Mouse (Mus musculus) limb, embryonic 11.5 days (tissue): ENCODE data around the gene Hes2. TPM values are rescaled to one million over a fixed set of nuclear protein-coding genes. Genes with fewer than 3 reads are reported as not detected.

Source experiments
- ATAC-seq: fragments of 200-750 bp; cut with Nextera tagmentation; 2 replicates; pipeline ENCODE4 v1.8.0; 2017; ENCODE audit warnings: low read depth; ENCODE audit not compliant: insufficient number of reproducible peaks, low FRiP score, low TSS enrichment
- DNase-seq: peaks from one replicate; pipeline ENCODE4 v3.0.0-alpha.2; 2015; ENCODE audit warnings: low spot score
- H3K27ac ChIP-seq: fragments of 300-500 bp; sonication (generic); replicated peaks from 2 replicates; pipeline ENCODE4 v1.5.1; 2014; ENCODE audit warnings: low read depth, mild to moderate bottlenecking, low read length
- H3K27me3 ChIP-seq: fragments of 300-500 bp; sonication (generic); 2 replicates; pipeline ENCODE4 v1.6.1; 2014; ENCODE audit warnings: mild to moderate bottlenecking, low read length, mixed read lengths; ENCODE audit not compliant: control insufficient read depth, insufficient read depth
- H3K36me3 ChIP-seq: fragments of 300-500 bp; sonication (generic); 2 replicates; pipeline ENCODE4 v1.6.1; 2014; ENCODE audit warnings: mild to moderate bottlenecking, low read length, moderate library complexity, mixed read lengths; ENCODE audit not compliant: control insufficient read depth, insufficient read depth
- H3K4me1 ChIP-seq: fragments of 300-500 bp; sonication (generic); 2 replicates; pipeline ENCODE4 v1.6.1; 2014; ENCODE audit warnings: low read length, mixed read lengths; ENCODE audit not compliant: control insufficient read depth, insufficient read depth
- H3K4me2 ChIP-seq: fragments of 300-500 bp; sonication (generic); 2 replicates; pipeline ENCODE4 v1.6.1; 2014; ENCODE audit warnings: low read depth, mild to moderate bottlenecking, moderate library complexity; ENCODE audit not compliant: severe bottlenecking
- H3K4me3 ChIP-seq: fragments of 300-500 bp; sonication (generic); 2 replicates; pipeline ENCODE4 v1.5.1; 2014; ENCODE audit warnings: low read depth, low read length
- H3K9ac ChIP-seq: fragments of 300-500 bp; sonication (generic); 2 replicates; pipeline ENCODE4 v1.6.1; 2014; ENCODE audit warnings: mild to moderate bottlenecking, low read length
- H3K9me3 ChIP-seq: fragments of 300-500 bp; sonication (generic); 2 replicates; pipeline ENCODE4 v1.6.1; 2016; ENCODE audit warnings: low read length; ENCODE audit not compliant: control insufficient read depth
- WGBS: fragments of 180-500 bp; shearing (Covaris S2); extraction: QIAGEN DNeasy Blood & Tissue Kit; methylation state at CpG from one replicate; pipeline ENCODE4 v1.1.7; 2014; 5-methylcytosine and 5-hydroxymethylcytosine counted together
- polyA plus RNA-seq: library from polyadenylated mRNA; unstranded; fragments of >200 nt; fragmentation: Nextera tagmentation; extraction: Ambion mirVana; gene quantifications from 2 replicates; pipeline ENCODE4 v1.2.1, GENCODE M21; 2014

The Hes2 gene
- polyA plus RNA-seq, 1 experiment from 2014 or later = not detected

DNA sequence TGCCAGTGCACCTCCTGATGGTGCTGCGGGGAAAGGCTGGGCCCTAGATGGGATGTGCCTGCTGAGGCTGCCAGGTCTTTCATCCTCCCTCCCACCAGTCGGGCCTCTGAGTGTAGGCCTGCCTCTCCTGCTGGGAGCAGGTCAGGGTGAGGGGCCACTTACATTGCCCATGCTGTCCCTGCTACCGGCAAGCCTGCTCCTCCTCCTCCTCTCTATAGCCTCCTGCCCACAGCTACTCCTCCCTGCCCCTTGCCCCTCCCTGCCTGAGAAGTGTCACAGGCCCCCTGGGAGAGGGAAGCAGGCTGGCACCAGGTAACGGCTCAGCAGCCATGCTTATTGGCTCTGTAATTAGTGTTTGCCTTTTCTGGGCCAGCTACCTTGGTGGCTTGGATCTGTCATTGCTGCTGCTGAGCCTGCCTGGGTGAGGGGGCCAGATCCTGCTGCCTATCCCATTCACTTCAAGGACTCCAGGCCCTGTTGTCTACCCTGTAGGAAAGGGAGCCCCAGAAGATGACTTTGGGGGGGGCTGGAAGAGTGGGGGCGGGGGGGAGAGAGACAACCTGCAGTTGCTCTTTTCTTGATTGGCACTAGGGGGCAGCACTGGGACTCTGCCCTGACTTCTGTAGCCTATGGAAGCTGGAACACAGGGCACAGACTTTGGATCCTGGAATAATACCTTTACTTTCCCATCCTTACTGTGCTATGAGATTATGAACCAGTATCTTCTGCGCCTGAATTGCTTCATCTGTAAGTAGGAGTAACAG is 22.4 kb upstream of the Hes2 start:
- H3K27ac ChIP-seq = no peak overlapping the region
- ATAC-seq (no peak), DNase-seq (peak; percentile 60)
- 27% methylated on average over 6 of the region's 6 CpGs for WGBS
- no peaks in the 10 kb centered on the region for H3K9me3 ChIP-seq
- peaks cover 40% of the 10 kb centered on the region for H3K27me3 ChIP-seq
- H3K4me2 ChIP-seq = no peak overlapping the region
- H3K36me3 ChIP-seq = no peaks in the 10 kb centered on the region
- H3K9ac ChIP-seq = no peak overlapping the region
- no peak overlapping the region for H3K4me3 ChIP-seq
- H3K4me1 ChIP-seq = peaks cover 12% of the 10 kb centered on the region

DNA sequence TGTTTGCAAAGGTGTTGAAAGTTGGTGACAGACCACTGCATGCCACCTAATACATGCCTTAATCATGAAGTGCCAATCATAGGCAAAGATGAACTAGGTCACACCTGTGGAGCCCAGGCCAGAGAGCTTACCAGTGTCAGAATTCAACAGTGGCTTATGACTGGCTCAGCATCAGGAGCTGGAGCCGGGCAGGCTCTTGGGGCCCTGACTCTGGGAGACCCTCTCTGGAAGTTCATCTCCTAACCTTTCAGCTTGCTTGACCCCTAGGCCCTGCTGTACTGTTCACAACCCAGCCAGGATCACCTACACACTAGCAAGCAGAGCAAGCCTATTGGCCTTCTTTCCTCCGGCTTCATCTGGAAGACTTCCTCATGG is 21.8 kb upstream of the Hes2 start:
- peaks cover 36% of the 10 kb centered on the region for H3K27me3 ChIP-seq
- no peak overlapping the region for H3K4me3 ChIP-seq
- H3K4me2 ChIP-seq = no peak overlapping the region
- no peaks in the 10 kb centered on the region for H3K36me3 ChIP-seq
- H3K27ac ChIP-seq = no peak overlapping the region
- H3K4me1 ChIP-seq = peaks cover 9% of the 10 kb centered on the region; the same call in 1 of the 2 replicates
- no peaks in the 10 kb centered on the region for H3K9me3 ChIP-seq
- DNase-seq (no peak), ATAC-seq (no peak)
- H3K9ac ChIP-seq = no peak overlapping the region
- 94% methylated on average over 2 of the region's 2 CpGs for WGBS

DNA sequence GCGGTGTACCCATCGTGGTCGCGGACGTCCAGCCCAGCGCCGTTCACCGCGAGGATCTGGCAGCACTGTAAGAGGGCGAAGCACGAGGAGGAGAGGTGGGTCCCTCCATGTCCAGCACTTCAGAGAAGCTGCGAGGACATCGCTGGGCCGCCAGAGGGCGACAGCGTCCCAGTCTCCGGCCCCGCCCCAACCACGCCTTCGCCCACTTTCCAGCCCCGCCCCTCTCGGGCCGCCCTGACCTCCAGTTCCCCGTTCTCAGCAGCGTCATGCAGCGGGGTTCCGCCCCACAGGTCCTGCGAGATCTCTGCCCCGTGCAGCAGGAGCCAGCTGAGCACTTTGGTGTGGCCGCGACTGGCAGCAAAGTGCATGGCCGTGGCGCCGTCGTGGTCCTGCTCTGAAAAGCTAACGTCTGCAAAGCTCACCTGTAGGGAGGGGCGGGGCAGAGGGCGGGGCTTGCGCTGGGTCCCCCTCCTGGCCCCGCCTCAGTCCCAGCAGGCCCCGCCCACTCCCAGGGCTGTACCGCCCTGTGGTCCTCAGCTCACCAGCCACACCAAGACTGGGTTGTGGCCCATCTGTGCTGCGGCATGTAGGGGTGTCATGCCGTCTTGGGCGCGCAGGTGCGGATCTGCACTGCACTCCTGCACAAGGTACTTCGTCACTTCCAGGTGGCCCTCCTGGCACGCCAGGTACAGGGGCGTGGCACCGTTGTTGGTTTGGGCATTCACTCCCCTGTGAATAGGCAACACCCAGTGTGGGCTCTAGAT is 20.0 kb upstream of the Hes2 start:
- Histone ChIP-seq H3K36me3 (no peaks in the 10 kb centered on the region), H3K27me3 (peaks cover 19% of the 10 kb centered on the region), H3K9ac (no peak overlapping the region), H3K4me2 (peak overlapping the region; percentile 34), H3K4me1 (no peaks in the 10 kb centered on the region), H3K4me3 (peak overlapping the region; percentile 32), H3K27ac (no peak overlapping the region), H3K9me3 (no peaks in the 10 kb centered on the region)
- 4% methylated on average over 49 of the region's 51 CpGs for WGBS
- DNase-seq = peak; percentile 89
- ATAC-seq = peak; percentile 84

DNA sequence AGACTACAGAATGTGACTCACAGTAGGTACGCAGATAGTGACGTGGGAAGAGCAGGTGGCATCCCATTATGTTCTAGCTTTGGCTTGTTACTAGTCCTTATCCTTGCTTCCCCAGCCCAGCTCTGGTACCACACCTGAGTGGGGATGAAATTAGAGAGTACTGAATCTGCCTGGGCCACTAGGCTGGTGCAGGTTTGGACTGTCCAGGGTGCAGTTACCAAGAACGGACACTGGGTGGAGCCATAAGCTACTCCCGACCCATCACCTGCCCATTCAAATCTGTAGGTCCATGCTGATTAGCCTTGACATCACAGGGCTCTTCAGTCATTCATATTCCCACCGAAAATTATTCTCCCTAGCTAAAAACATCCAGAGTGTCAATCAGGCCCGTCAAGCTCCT is 18.2 kb upstream of the Hes2 start:
- WGBS = 29% methylated on average over 6 of the region's 6 CpGs
- DNase-seq = peak; percentile 67
- peaks cover 10% of the 10 kb centered on the region; the same call in 1 of the 2 replicates for H3K27me3 ChIP-seq

DNA sequence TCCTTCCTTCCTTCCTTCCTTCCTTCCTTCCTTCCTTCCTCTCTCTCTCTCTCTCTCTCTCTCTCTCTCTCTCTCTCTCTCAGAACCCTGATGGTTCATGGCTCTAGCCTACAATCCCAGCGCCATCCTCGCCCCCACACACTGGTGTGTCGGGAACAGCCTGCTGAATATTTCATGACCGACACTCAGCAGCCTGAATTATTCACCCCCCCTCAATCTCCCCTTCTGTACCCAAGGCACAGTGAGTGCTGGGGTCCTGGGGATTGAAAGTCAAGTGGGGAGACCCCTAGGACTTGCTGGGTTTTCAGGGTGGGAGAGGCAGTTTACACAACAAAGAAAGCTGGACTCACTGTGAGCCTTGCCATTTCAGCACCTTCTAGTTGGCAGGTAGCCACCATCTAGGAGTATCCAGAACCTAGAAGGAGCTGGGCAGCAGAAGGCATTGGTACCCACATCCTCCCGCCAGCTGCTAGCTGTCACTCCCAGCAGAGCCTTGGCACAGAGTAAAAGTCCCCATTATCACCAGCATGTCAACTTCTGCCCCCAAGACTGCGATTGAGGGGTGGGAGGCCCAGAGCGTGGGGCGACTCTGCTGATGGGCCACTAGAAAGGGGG is 17.0 kb upstream of the Hes2 start:
- H3K4me1 ChIP-seq = no peaks in the 10 kb centered on the region
- 72% methylated on average over 8 of the region's 8 CpGs for WGBS
- no peak overlapping the region for H3K4me2 ChIP-seq
- no peak overlapping the region for H3K9ac ChIP-seq
- ATAC-seq (no peak), DNase-seq (no peak)
- no peak overlapping the region for H3K4me3 ChIP-seq
- peaks cover 8% of the 10 kb centered on the region; the same call in 1 of the 2 replicates for H3K27me3 ChIP-seq
- no peaks in the 10 kb centered on the region for H3K9me3 ChIP-seq
- H3K36me3 ChIP-seq = no peaks in the 10 kb centered on the region
- no peak overlapping the region for H3K27ac ChIP-seq

More for the DNA sequence above, 18.2 kb upstream of the Hes2 start:
- H3K4me3 ChIP-seq = no peak overlapping the region
- no peak overlapping the region for H3K27ac ChIP-seq
- H3K9ac ChIP-seq = no peak overlapping the region
- H3K4me1 ChIP-seq = no peaks in the 10 kb centered on the region
- H3K9me3 ChIP-seq = no peaks in the 10 kb centered on the region
- no peak for ATAC-seq
- H3K36me3 ChIP-seq = no peaks in the 10 kb centered on the region
- no peak overlapping the region for H3K4me2 ChIP-seq

DNA sequence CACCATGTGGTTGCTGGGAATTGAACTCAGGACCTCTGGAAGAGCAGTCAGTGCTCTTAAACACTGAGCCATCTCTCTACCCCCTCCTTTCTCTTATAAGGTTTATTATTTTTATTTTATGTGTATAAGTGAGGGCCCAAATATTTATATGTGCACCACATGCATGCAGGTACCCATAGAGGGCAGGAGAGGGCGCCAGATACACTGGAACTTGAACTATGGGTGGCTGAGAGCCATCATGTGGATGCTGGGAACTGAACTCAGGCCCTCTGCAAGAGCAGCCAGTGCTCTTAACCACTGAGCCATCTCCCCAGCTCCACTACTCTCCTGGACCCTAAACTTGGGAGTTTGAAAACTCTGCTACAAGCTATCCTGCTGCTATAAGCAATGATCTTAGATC is 15.0 kb upstream of the Hes2 start:
- H3K27ac ChIP-seq = no peak overlapping the region
- no peak overlapping the region for H3K9ac ChIP-seq
- no peaks in the 10 kb centered on the region for H3K36me3 ChIP-seq
- WGBS = 28% methylated on average over 1 of the region's 1 CpGs
- no peak for ATAC-seq
- H3K4me3 ChIP-seq = no peak overlapping the region
- H3K4me1 ChIP-seq = no peaks in the 10 kb centered on the region
- H3K9me3 ChIP-seq = no peaks in the 10 kb centered on the region
- H3K4me2 ChIP-seq = no peak overlapping the region
- H3K27me3 ChIP-seq = peaks cover 8% of the 10 kb centered on the region; the same call in 1 of the 2 replicates
- DNase-seq = no peak

DNA sequence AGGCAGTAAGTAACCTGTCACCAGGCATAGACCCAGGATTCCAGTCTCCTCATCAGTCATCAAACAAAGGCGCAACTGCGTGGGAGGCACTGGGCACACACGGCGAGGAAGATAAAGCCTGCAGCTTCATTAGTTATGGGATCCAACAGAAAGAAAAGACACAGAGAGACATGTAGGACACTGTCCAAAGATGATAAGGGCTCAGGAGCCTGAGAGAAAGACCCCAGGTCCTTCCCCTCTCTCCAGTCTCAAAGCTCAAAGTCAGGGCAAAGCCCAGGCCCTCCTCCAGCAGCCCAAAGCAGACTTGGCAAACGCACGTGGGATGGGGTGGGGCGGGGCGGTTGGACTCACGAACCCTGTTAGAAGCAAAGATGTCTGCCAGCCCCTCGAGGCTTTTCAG is 13.2 kb upstream of the Hes2 start:
- no peaks in the 10 kb centered on the region for H3K4me1 ChIP-seq
- peaks cover 14% of the 10 kb centered on the region for H3K27me3 ChIP-seq
- DNase-seq = no peak
- no peaks in the 10 kb centered on the region for H3K9me3 ChIP-seq
- no peaks in the 10 kb centered on the region for H3K36me3 ChIP-seq
- no peak overlapping the region for H3K27ac ChIP-seq
- no peak overlapping the region for H3K4me2 ChIP-seq
- ATAC-seq = no peak
- H3K9ac ChIP-seq = no peak overlapping the region
- H3K4me3 ChIP-seq = no peak overlapping the region
- 72% methylated on average over 10 of the region's 10 CpGs for WGBS

DNA sequence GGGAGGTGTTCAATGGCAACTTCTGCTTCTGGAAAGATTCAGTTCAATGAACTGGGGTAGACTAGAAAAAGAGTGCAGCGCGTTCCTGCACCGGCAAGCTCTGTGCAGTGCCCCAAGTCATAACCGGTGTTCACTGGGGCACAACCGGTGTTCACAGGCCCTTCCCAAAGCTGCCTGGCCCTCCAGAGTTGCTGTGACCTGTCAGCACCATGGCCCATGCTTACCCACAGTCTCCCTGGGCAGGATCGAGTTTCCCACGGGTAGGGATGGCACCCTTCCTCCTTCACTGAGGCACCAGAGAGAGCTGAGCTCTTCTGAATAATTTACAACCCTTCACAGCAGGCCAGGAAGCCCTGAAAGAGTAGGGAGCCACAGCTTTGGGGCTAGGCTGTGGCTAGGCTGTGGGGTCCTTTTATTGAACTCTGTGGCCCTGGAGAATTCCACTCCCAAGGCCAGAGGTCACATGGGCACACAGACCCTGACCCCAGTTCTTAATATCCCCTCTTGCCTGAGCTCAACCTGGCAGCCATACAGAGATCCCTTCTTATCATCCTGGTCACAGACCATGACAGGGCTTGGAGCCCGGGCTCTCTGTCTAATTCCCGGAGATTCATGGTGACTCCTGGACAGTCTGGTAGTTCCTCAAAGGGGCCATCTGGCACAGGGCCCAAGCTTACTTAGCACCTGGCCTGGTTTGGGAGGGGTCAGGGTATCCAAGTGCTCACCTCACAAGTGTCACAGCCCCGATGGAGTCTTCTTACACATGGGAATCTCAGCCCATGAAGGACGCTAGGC is 12.4 kb upstream of the Hes2 start:
- H3K4me2 ChIP-seq = no peak overlapping the region
- WGBS = 52% methylated on average over 11 of the region's 11 CpGs
- no peak for ATAC-seq

More for the DNA sequence above, 12.4 kb upstream of the Hes2 start:
- H3K27me3 ChIP-seq = peaks cover 19% of the 10 kb centered on the region
- no peaks in the 10 kb centered on the region for H3K9me3 ChIP-seq
- H3K27ac ChIP-seq = no peak overlapping the region
- no peak overlapping the region for H3K4me3 ChIP-seq
- no peak overlapping the region for H3K9ac ChIP-seq
- no peaks in the 10 kb centered on the region for H3K36me3 ChIP-seq
- H3K4me1 ChIP-seq = no peaks in the 10 kb centered on the region
- no peak for DNase-seq
